Mouse (Mus musculus) adrenal gland, postnatal 10 days (tissue): Measurements from ENCODE around the gene Cnih1. TPM values are rescaled to one million over a fixed set of nuclear protein-coding genes. Genes with fewer than 3 reads are reported as not detected.

Experiments
- total RNA-seq, 2 experiments: library from RNA; stranded (reverse); gene quantifications; 2 replicates each; pipeline ENCODE4 v1.2.3; 2021

Cnih1 gene
- total RNA-seq, 2 experiments from 2014 or later = 84.8 to 86.0 TPM

Other genes with a start within 250 kb of the Cnih1 start
- 10 to 100 TPM in 1 of 2 experiments, 1 to 10 TPM in 1; 8.9 to 11.1 TPM for gene Cdkn3, start 27.9 kb downstream of the Cnih1 start, total RNA-seq
- 10 to 100 TPM; 85.6 to 87.4 TPM for gene Gmfb, start 33.8 kb upstream of the Cnih1 start, total RNA-seq
- 10 to 100 TPM; 38.0 to 41.8 TPM for gene Cgrrf1, start 43.7 kb upstream of the Cnih1 start, total RNA-seq
- gene Samd4, start 94.4 kb upstream of the Cnih1 start, total RNA-seq = 10 to 100 TPM; 14.3 to 18.6 TPM